Mouse (Mus musculus): ENCODE measurements around the gene Ccnb1ip1.

- TF ChIP-seq CTCF (conservative IDR thresholded peaks at IDR 0.05; ENCODE audit: low read length) (no peak), NANOG (IDR thresholded peaks at IDR 0.05; ENCODE audit: borderline replicate concordance, low read length) (no peak)
These were observed 65.9 kb downstream of the Ccnb1ip1 start for GRCm38 (mm10) chr14:50741584-50741983.
